Mouse (Mus musculus) layer of hippocampus, postnatal 10 days (tissue): ENCODE measurements around the gene Derl3. TPM values are rescaled to one million over a fixed set of nuclear protein-coding genes. Genes with fewer than 3 reads are reported as not detected.
"Not testable (repeated sequence)": the region's sequence is repeated elsewhere in the genome, so short reads cannot be mapped to it uniquely, and the experiment has no call there.

ENCODE experiments used
- DNase-seq, 2 experiments: peaks; one replicate each; pipeline ENCODE4 v3.0.0; 2021; ENCODE audit warnings: low spot score in 2 of 2
- total RNA-seq, 2 experiments: library from RNA; stranded (reverse); gene quantifications; 2 replicates each; pipeline ENCODE4 v1.2.3; 2021

Gene Derl3
- total RNA-seq, 2 experiments from 2014 or later = 1.7 TPM; not detected in 1

DNA sequence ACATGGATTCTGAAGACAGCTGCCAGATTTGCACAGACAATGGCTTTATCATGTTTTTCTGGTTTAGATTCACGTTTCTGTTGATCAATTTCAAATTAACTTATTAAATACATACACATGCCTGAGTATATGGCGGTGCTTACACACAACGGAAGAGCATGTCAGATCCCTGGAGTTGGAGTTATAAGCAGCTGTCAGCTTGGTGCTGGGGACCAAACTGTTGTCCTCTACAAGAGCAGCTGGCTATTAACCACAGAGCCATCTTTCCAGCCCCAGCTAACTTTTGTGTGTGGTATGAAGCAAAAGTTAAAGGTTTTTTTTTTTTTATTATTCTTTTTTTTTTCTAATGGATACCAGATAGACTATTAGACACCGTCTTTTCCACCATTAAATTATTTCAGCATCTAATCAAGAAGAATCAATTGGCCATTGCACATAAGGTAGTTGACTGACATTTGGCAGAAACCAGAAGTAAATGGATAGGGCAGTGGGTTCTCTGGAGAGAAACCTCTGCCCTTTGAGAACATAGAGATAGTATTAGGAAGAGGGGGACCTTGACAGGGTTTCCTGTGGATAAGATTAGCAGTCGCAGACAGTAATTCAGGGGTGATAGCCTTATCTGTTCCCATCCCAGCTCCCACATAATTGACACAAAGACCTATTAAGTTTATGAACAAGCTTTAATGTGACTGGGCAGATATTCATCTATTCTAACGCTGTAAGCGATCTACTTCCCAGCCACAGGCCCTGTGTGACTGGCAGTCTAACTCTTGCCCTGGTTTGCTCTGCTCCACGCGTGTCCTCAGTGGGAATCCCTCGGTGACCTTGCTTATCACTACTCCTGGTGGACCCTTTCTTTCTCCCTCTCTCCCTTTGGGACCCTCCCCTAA lies 20.9 kb upstream of the Derl3 start:
- no peak for DNase-seq

- DNase-seq = peak; percentile 84 to 89
Measured at GRCm38 (mm10) chr10:75872915-75873542, 20.2 kb upstream of the Derl3 start.

- no peak for DNase-seq
Measured at GRCm38 (mm10) chr10:75873543-75874170, 19.6 kb upstream of the Derl3 start.

DNA sequence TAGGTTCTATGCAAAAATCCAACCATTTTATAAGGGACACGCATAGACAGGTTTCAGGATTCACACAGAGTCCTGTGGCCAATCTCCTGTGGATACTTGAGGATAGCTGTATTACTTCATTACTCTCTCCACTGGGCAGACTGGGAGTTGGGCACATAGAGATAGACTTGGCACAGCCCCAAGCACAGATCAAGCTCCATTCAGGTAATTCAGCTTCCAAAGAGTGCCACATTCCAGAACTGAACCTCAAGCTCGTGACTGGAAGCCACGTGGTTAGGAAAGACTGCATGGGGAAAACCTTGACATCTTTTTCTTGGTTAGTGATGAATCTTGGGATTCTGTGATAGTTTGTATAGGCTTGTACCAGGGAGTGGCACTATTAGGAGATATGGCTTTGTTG lies 14.4 kb upstream of the Derl3 start:
- DNase-seq = no peak

DNA sequence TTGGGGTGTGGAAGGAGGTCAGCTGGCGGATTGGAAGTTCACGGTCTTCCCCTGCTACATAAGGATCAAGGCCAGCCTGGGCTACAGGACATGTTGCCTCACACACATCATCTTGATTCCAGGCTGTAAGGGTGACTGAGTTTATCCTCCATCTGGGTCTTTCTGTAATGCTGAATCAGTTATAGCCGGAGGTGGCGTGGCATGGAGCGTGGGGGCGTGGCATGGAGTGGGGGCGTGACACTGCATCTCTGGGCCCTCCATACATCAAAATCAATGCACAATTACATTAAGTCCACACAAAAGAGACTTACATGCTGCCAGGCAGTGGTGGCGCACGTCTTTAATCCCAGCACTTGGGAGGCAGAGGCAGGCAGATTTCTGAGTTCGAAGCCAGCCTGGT lies 12.9 kb upstream of the Derl3 start:
- no peak for DNase-seq

DNA sequence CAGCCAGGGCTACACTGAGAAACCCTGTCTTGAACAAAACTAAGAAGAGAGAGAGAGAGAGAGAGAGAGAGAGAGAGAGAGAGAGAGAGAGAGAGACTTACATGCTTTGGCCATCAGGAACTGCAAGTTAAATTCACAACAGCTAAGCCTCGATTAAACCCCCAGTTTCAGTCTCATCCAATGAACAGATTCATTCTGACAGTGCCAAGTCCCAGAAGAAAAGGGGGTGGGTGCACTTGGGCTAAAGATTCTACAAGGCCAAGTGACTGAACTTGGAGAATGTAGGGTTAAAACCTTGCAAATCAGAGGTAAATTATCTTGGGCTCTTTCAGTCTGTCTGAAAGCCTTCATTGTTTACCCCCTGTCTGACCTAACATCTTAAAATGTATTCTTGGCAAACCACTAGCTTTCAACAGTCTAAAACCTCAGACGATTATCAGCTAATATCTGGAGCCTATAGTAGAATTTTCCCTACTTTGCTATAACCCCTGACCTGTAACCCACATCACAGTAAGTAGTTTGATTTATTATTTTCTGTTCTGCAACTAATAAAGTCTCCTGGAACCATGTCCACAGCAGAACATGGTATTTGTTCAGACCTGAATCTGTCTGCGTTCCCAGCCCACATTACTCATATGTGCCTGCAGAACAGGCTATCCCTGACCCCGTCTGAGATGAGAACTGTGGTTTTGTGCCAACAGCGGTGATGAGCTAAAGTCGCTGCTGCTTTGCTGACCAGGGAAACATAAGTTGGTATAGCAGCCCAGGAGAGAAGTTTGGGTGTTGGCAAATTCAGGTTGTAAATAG lies 12.2 kb upstream of the Derl3 start:
- no peak for DNase-seq

GRCm38 (mm10) chr10:75881578-75882432 lies 11.4 kb upstream of the Derl3 start:
- no peak for DNase-seq

GRCm38 (mm10) chr10:75882433-75883231 lies 10.6 kb upstream of the Derl3 start:
- no peak for DNase-seq

- peak; percentile 82 for DNase-seq
Measured at GRCm38 (mm10) chr10:75883232-75883552, 10.0 kb upstream of the Derl3 start.

DNA sequence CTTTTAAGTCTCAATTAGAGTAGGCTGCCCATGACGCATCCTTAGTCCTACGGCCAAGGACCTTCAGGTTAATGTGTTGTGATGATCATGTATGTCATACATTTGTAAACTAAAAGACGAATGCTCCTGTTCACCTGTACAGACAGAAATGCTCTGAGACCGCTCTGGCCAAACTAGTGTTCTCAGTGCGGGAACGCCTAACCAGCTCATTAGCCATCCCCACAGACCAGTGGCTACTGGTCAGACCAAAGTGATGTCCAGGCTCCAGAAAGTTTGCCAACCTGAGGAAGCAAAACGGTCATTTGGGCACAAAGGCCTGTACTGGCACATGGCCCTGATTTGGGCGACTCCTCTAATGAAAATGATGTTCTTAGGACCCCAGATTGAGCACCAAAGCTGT lies 8.5 kb upstream of the Derl3 start:
- DNase-seq = no peak

DNA sequence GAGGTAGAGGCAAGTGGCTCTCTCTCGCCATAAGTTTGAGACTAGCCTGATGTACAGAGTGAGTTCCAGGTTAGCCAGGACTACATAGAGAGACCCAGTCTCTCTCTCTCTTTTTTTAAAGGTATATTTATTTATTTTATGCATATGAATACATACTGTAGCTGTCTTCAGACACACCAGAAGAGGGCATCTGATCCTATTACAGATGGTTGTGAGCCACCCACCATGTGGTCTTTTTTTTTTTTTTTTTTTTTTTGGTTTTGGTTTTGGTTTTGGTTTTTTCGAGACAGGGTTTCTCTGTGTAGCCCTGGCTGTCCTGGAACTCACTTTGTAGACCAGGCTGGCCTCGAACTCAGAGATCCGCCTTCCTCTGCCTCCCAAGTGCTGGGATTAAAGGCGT lies 5.7 kb upstream of the Derl3 start:
- DNase-seq = not testable (repeated sequence)

DNA sequence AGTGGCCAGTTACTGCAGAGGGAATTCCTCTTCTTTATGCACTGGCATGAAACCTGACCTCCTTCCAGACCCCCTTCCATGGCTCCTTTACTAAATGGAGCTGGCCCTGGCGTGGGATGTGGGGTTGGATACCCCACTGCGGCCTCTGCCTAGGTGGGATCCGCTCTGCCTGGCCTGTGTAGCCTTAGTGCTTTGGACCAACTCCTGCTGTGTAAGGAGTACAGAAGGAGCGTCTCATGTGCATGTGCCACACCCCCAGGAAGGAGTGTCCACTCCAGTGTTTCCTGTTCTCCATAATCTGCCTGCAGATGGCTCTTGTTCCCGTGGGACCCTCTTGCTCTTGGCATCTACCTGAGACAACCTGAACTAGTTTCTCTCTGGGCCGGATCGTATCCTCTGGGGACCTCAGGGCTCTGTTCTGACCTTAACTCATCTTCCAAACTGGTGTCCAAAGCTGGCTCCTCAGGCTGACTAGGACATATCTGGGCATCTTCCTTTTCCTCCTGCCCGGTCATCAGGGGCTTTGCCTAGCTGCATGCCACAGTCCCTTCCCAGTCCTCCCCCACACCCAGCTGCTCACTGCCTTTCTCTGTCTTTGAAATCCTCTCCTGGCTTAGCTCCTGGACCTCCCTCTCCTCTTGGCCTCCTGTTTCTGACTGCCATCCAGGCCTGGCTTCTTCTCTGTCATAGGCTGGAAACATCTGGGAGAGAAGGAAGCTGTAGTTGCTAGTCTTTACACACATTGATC lies 3.6 kb upstream of the Derl3 start:
- no peak for DNase-seq

DNA sequence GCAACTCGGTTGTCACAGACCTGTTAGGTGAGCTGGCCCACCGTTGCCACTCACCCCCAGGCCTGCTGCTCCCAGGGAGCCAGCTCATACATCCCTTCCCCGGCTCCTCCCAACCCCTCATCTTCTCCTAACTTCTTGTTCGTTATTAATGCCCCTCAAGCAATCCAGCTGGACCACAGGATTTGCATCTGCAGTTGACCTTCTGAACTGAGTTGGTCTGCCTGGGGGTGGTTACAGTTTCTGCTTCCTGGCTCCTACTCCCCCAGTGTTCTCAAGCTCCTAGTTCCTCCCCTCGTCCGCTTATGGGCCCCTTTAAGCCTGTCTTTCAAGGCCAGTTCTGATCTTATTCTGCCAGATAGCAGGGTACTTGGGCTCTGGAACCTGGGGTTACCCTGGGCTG lies 1.4 kb downstream of the Derl3 start:
- DNase-seq = no peak

DNA sequence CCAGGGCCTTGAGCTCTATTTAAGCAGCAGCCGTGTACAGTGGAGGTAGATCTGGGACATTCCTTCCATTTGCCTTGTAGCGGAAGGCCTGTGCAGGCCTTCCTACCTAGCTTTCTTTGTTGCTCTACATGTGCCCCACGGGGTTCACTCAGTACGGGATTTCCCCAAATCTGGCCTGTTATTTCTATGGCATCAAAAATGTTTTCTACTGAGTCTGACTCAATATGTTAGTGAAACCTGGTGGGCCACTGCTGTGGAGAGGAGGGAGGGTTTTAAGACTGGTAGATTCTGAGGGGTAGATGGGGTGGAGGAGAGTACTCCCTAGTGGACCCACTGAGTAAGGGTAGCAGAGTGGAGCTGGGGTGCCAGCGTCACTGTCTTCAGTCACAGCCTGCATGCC lies 2.5 kb downstream of the Derl3 start:
- DNase-seq = no peak

DNA sequence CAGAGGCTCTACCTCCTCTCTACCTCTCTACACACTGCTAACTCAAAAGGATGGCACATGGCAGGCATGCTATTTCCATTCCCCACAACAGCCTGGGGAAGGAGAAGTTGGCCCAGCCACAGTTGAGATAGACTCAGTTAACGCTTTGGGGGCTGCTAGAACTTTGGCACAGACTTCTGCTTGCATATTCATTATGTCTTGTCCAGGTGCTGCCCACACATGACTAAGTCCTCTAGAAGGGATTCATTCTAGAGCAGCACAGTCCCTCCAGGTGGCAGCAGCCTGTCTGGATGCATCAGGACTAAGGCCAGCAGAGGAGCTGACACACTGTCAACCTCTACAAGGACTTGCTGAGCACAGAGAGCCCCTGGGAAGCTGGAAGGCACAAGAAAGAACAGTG lies 3.0 kb downstream of the Derl3 start:
- DNase-seq = peak in 1 of 2 experiments; percentile 29

DNA sequence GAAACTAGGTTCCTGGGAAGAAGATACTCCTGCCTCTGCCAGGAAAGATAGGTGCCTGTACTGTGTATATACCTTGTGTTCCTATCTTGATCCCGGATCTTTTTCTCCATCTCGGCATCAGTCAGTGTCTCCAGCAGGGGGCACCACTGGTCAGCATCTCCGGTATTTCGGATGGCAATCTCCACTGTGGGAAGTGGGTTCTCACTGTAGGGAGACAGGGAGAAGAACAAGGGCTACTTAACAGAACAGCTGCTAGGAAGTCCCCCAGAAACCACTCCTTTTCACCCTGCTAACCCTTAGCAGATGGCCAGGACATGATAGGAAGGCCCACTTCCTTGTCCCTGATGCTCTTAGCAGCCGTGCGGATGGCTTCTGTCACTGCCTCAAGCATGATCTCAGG lies 4.2 kb downstream of the Derl3 start:
- DNase-seq = peak; percentile 81 to 83

GRCm38 (mm10) chr10:75898039-75898564 lies 4.9 kb downstream of the Derl3 start:
- DNase-seq = no peak

GRCm38 (mm10) chr10:75898846-75899245 lies 5.6 kb downstream of the Derl3 start:
- DNase-seq = no peak

DNA sequence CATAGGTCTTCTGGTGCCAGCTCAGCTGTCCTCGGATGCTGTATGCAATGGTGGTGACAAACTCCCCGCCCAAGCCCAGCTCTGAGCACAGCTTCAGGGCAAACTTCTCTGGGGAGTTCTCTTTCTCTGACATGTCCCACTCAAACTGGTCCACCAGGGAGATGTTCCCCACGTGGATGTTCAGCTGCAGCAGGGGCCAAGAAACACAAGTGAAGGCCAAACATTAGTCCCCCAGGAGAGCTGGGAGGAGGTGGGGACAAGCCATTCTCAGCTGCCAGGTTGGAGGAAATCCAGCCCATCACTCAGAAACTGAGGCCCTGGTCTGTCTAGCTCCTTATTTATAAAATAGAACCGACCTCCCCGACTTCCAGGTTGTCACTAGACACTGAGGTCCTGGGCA lies 11.2 kb downstream of the Derl3 start:
- DNase-seq = no peak
